Mouse (Mus musculus) hindbrain, embryonic 11.5 days (tissue): Measurements from ENCODE around the gene Yae1d1. TPM values are rescaled to one million over a fixed set of nuclear protein-coding genes. Genes with fewer than 3 reads are reported as not detected.

Experiments used
- ATAC-seq: fragments of 200-750 bp; cut with Nextera tagmentation; 2 replicates; pipeline ENCODE4 v1.8.0; 2017; ENCODE audit warnings: mild to moderate bottlenecking, moderate TSS enrichment, moderate library complexity; ENCODE audit not compliant: low FRiP score
- DNase-seq: peaks from one replicate; pipeline ENCODE4 v3.0.0-alpha.2; 2015; ENCODE audit warnings: low spot score
- H3K27ac ChIP-seq: fragments of 300-500 bp; sonication (generic); 2 replicates; pipeline ENCODE4 v1.5.1; 2014; ENCODE audit warnings: mild to moderate bottlenecking, low read depth, low read length
- H3K27me3 ChIP-seq: fragments of 300-500 bp; sonication (generic); 2 replicates; pipeline ENCODE4 v1.6.1; 2014; ENCODE audit warnings: mild to moderate bottlenecking, low read length, moderate library complexity, mixed read lengths; ENCODE audit not compliant: control insufficient read depth, insufficient read depth
- H3K36me3 ChIP-seq: fragments of 300-500 bp; sonication (generic); 2 replicates; pipeline ENCODE4 v1.6.1; 2014; ENCODE audit warnings: mild to moderate bottlenecking, low read length, moderate library complexity, mixed read lengths; ENCODE audit not compliant: control insufficient read depth, insufficient read depth
- H3K4me1 ChIP-seq: fragments of 300-500 bp; sonication (generic); replicated peaks from 2 replicates; pipeline ENCODE4 v1.6.1; 2014; ENCODE audit warnings: low read length, mixed read lengths; ENCODE audit not compliant: control insufficient read depth, insufficient read depth
- H3K4me2 ChIP-seq: fragments of 300-500 bp; sonication (generic); replicated peaks from 2 replicates; pipeline ENCODE4 v1.6.1; 2014; ENCODE audit warnings: mild to moderate bottlenecking, low read depth, low read length
- H3K4me3 ChIP-seq: fragments of 300-500 bp; sonication (generic); 2 replicates; pipeline ENCODE4 v1.5.1; 2014; ENCODE audit warnings: low read depth, low read length
- H3K9ac ChIP-seq: fragments of 300-500 bp; sonication (generic); 2 replicates; pipeline ENCODE4 v1.6.1; 2014; ENCODE audit warnings: low read depth, low read length
- H3K9me3 ChIP-seq: fragments of 300-500 bp; sonication (generic); 2 replicates; pipeline ENCODE4 v1.6.1; 2016; ENCODE audit warnings: low read length; ENCODE audit not compliant: control insufficient read depth
- WGBS: fragments of 180-500 bp; shearing (Covaris S2); extraction: QIAGEN DNeasy Blood & Tissue Kit; methylation state at CpG from one replicate; pipeline ENCODE4 v1.1.7; 2014; 5-methylcytosine and 5-hydroxymethylcytosine counted together
- polyA plus RNA-seq: library from polyadenylated mRNA; unstranded; fragments of >200 nt; fragmentation: Nextera tagmentation; extraction: Ambion mirVana; gene quantifications from 2 replicates; pipeline ENCODE4 v1.2.1, GENCODE M21; 2014

Gene Yae1d1
- polyA plus RNA-seq: 97.4 and 105 TPM in 2 replicates

- no peaks in the 10 kb centered on the region for H3K36me3 ChIP-seq
- ATAC-seq (peak; percentile 98), DNase-seq (peak; percentile 97)
- H3K4me3 ChIP-seq: peak within 1 kb of the TSS; percentile 77
- WGBS: under 1% methylated on average over 54 of the region's 54 CpGs
- H3K4me1 ChIP-seq: no peaks in the 10 kb centered on the region
- H3K9ac ChIP-seq: peak within 1 kb of the TSS; percentile 75
- H3K27me3 ChIP-seq: no peaks in the 10 kb centered on the region
- peak within 1 kb of the TSS; percentile 60 for H3K4me2 ChIP-seq
- peak within 1 kb of the TSS; percentile 48 for H3K27ac ChIP-seq
- no peaks in the 10 kb centered on the region for H3K9me3 ChIP-seq
Measured at GRCm38 (mm10) chr13:17992697-17993514, at the start of gene Yae1d1. TSS of gene Yae1d1 (minus strand) at chr13:17993349.

- no peak for DNase-seq
- H3K4me1 ChIP-seq: no peaks in the 10 kb centered on the region
Measured at GRCm38 (mm10) chr13:18038814-18039213, 45.7 kb upstream of the Yae1d1 start.

GRCm38 (mm10) chr13:18016604-18017003 is 23.5 kb upstream of the Yae1d1 start:
- H3K27ac ChIP-seq: no peak overlapping the region
- no peaks in the 10 kb centered on the region for H3K9me3 ChIP-seq
- no peak overlapping the region for H3K4me2 ChIP-seq
- H3K4me1 ChIP-seq: no peaks in the 10 kb centered on the region
- 73% methylated on average over 3 of the region's 3 CpGs for WGBS
- H3K9ac ChIP-seq: no peak overlapping the region
- H3K36me3 ChIP-seq: no peaks in the 10 kb centered on the region
- H3K4me3 ChIP-seq: no peak overlapping the region
- DNase-seq (no peak), ATAC-seq (no peak)
- no peaks in the 10 kb centered on the region for H3K27me3 ChIP-seq

More at GRCm38 (mm10) chr13:18038814-18039213, 45.7 kb upstream of the Yae1d1 start:
- H3K4me2 ChIP-seq: no peak overlapping the region
- H3K27ac ChIP-seq: no peak overlapping the region
- no peaks in the 10 kb centered on the region for H3K27me3 ChIP-seq
- no peaks in the 10 kb centered on the region for H3K9me3 ChIP-seq
- no peaks in the 10 kb centered on the region for H3K36me3 ChIP-seq
- no peak for ATAC-seq
- no peak overlapping the region for H3K4me3 ChIP-seq
- H3K9ac ChIP-seq: no peak overlapping the region
- WGBS: 69% methylated on average over 2 of the region's 2 CpGs

GRCm38 (mm10) chr13:18013205-18013604 is 20.1 kb upstream of the Yae1d1 start:
- no peak for DNase-seq
- no peaks in the 10 kb centered on the region for H3K4me1 ChIP-seq

GRCm38 (mm10) chr13:18011055-18011454 is 17.9 kb upstream of the Yae1d1 start:
- no peak overlapping the region for H3K27ac ChIP-seq
- no peak for DNase-seq
- no peak overlapping the region for H3K4me3 ChIP-seq
- H3K9ac ChIP-seq: no peak overlapping the region
- H3K9me3 ChIP-seq: no peaks in the 10 kb centered on the region
- ATAC-seq: no peak
- 85% methylated on average over 4 of the region's 4 CpGs for WGBS
- H3K4me1 ChIP-seq: no peaks in the 10 kb centered on the region
- H3K27me3 ChIP-seq: no peaks in the 10 kb centered on the region
- H3K4me2 ChIP-seq: no peak overlapping the region
- H3K36me3 ChIP-seq: no peaks in the 10 kb centered on the region

More at GRCm38 (mm10) chr13:18013205-18013604, 20.1 kb upstream of the Yae1d1 start:
- no peak overlapping the region for H3K4me3 ChIP-seq
- H3K36me3 ChIP-seq: no peaks in the 10 kb centered on the region
- WGBS: 87% methylated on average over 6 of the region's 6 CpGs
- H3K9me3 ChIP-seq: no peaks in the 10 kb centered on the region
- H3K4me2 ChIP-seq: no peak overlapping the region
- H3K27ac ChIP-seq: no peak overlapping the region
- ATAC-seq: no peak
- no peak overlapping the region for H3K9ac ChIP-seq
- no peaks in the 10 kb centered on the region for H3K27me3 ChIP-seq

GRCm38 (mm10) chr13:17993515-17993847 is 332 bp upstream of the Yae1d1 start:
- 41% methylated on average over 7 of the region's 7 CpGs for WGBS
- H3K36me3 ChIP-seq: no peaks in the 10 kb centered on the region
- H3K4me1 ChIP-seq: no peaks in the 10 kb centered on the region
- peak overlapping the region; percentile 49 for H3K4me2 ChIP-seq
- peak overlapping the region; percentile 77 for H3K4me3 ChIP-seq
- no peaks in the 10 kb centered on the region for H3K9me3 ChIP-seq
- no peak overlapping the region for H3K27ac ChIP-seq
- H3K9ac ChIP-seq: peak overlapping the region; percentile 75
- ATAC-seq: peak; percentile 34
- no peak for DNase-seq
- H3K27me3 ChIP-seq: no peaks in the 10 kb centered on the region

- no peak for DNase-seq
- H3K4me2 ChIP-seq: peak overlapping the region; percentile 60; the same call in 1 of the 2 replicates
- H3K9me3 ChIP-seq: no peaks in the 10 kb centered on the region
- H3K4me1 ChIP-seq: no peaks in the 10 kb centered on the region
- H3K4me3 ChIP-seq: peak overlapping the region; percentile 77
- 80% methylated on average over 4 of the region's 4 CpGs for WGBS
- H3K9ac ChIP-seq: no peak overlapping the region
- H3K36me3 ChIP-seq: 0 out of 2 replicates have a peak, but pooled peaks cover 2% of the 10 kb centered on the region
- no peak overlapping the region for H3K27ac ChIP-seq
- ATAC-seq: no peak
- H3K27me3 ChIP-seq: no peaks in the 10 kb centered on the region
Measured at GRCm38 (mm10) chr13:17992009-17992408, 1.1 kb downstream of the Yae1d1 start.

- no peak; the same call in 1 of the 2 replicates for ATAC-seq
- no peak overlapping the region for H3K27ac ChIP-seq
- H3K27me3 ChIP-seq: no peaks in the 10 kb centered on the region
- no peaks in the 10 kb centered on the region for H3K9me3 ChIP-seq
- no peak overlapping the region for H3K9ac ChIP-seq
- peaks cover 4% of the 10 kb centered on the region; the same call in 1 of the 2 replicates for H3K36me3 ChIP-seq
- no peak overlapping the region for H3K4me2 ChIP-seq
- H3K4me1 ChIP-seq: no peaks in the 10 kb centered on the region
- DNase-seq: peak; percentile 50
- no peak overlapping the region for H3K4me3 ChIP-seq
- 63% methylated on average over 4 of the region's 4 CpGs for WGBS
Measured at GRCm38 (mm10) chr13:17983194-17983593, 10.0 kb downstream of the Yae1d1 start.

GRCm38 (mm10) chr13:17982634-17983033 is 10.5 kb downstream of the Yae1d1 start:
- no peak overlapping the region for H3K4me3 ChIP-seq
- H3K4me2 ChIP-seq: no peak overlapping the region
- WGBS: 85% methylated on average over 5 of the region's 5 CpGs
- ATAC-seq (no peak), DNase-seq (no peak)
- H3K36me3 ChIP-seq: peaks cover 4% of the 10 kb centered on the region; the same call in 1 of the 2 replicates
- no peak overlapping the region for H3K27ac ChIP-seq
- no peak overlapping the region for H3K9ac ChIP-seq
- no peaks in the 10 kb centered on the region for H3K27me3 ChIP-seq
- H3K4me1 ChIP-seq: no peaks in the 10 kb centered on the region
- no peaks in the 10 kb centered on the region for H3K9me3 ChIP-seq
